In genomic region chrX:169826947-169827346, GRCm38 (mm10) we compare ENCODE assay signal across 12 mouse cellular contexts. TPM values are rescaled to one million over a fixed set of nuclear protein-coding genes. Genes with fewer than 3 reads are reported as not detected.
DNase-seq lines count a peak whose midpoint lies in the region; ATAC-seq lines count a peak whose summit lies in the region.
"Had no signal": no experiment of that assay in that cellular context is flagged by ENCODE, and none has a peak within 500 bp of the region (broad histone marks: within the 10 kb centered on the region; RNA-seq: fewer than 3 reads in every experiment).

No protein-coding gene starts in this region.

- H3K27ac ChIP-seq in limb, embryonic 11.5 days (replicated peaks; ENCODE audit: low read depth, low read length) = no peak overlapping the region
- H3K27ac ChIP-seq in limb, embryonic 10.5 days = no peak overlapping the region
- H3K27ac ChIP-seq in kidney, embryonic 16.5 days (ENCODE audit: low read length) = no peak overlapping the region
- H3K27ac ChIP-seq: gastrocnemius, adult 2 months had no signal

- no peaks in the 10 kb centered on the region for H3K4me1 ChIP-seq in limb, embryonic 11.5 days (ENCODE audit: control insufficient read depth, insufficient read depth, low read length)
- 0 out of 2 replicates have a peak, but pooled peaks cover 4% of the 10 kb centered on the region for H3K4me1 ChIP-seq in limb, embryonic 10.5 days
- H3K4me1 ChIP-seq in kidney, embryonic 16.5 days (ENCODE audit: insufficient read depth, low read length) = no peaks in the 10 kb centered on the region

- H3K27me3 ChIP-seq in limb, embryonic 11.5 days (ENCODE audit: control insufficient read depth, insufficient read depth, low read length) = no peaks in the 10 kb centered on the region; the same call in 1 of the 2 replicates
- peaks cover 74% of the 10 kb centered on the region for H3K27me3 ChIP-seq in limb, embryonic 10.5 days (ENCODE audit: low read depth, poor library complexity, severe bottlenecking)
- H3K27me3 ChIP-seq in kidney, embryonic 16.5 days (ENCODE audit: insufficient read depth, low read length) = peaks cover 11% of the 10 kb centered on the region; the same call in 1 of the 2 replicates

- peak; percentile 20 for DNase-seq in limb, embryonic 11.5 days (ENCODE audit: low spot score)
- no peak for DNase-seq in limb, embryonic 10.5 days (ENCODE audit: low spot score)
- peak; percentile 6 to 55 for DNase-seq in frontal cortex, postnatal 36 days (ENCODE audit: low spot score in 2 of 2)
- peak; percentile 14 to 19 for DNase-seq in left cerebral cortex, postnatal 36 days (ENCODE audit: low spot score in 2 of 2)
- DNase-seq in right cerebral cortex, postnatal 10 days (ENCODE audit: low spot score in 2 of 2) = peak; percentile 46 to 57
- no peak for DNase-seq in heart, postnatal 4 days
- DNase-seq: gastrocnemius, adult 2 months had no signal

- no peak for ATAC-seq in limb, embryonic 11.5 days (ENCODE audit: insufficient number of reproducible peaks, low FRiP score, low TSS enrichment, low read depth)
- ATAC-seq in kidney, embryonic 16.5 days (ENCODE audit: low FRiP score, low TSS enrichment) = no peak
- no peak for ATAC-seq in activated CD4-positive, CD25-positive, alpha-beta regulatory T cell, adult 4 months
- ATAC-seq: inflammation-experienced regulatory T-cells, adult 6 months had no signal

- H3K4me3 ChIP-seq in limb, embryonic 11.5 days (ENCODE audit: low read depth, low read length) = no peak overlapping the region
- no peak overlapping the region for H3K4me3 ChIP-seq in limb, embryonic 10.5 days
- H3K4me3 ChIP-seq in kidney, embryonic 16.5 days (ENCODE audit: low read length) = no peak overlapping the region
- H3K4me3 ChIP-seq: gastrocnemius, adult 2 months had no signal

- no peaks in the 10 kb centered on the region for H3K36me3 ChIP-seq in limb, embryonic 11.5 days (ENCODE audit: control insufficient read depth, insufficient read depth, low read length)
- H3K36me3 ChIP-seq in limb, embryonic 10.5 days = no peaks in the 10 kb centered on the region
- H3K36me3 ChIP-seq in kidney, embryonic 16.5 days (ENCODE audit: insufficient read depth, low read length) = no peaks in the 10 kb centered on the region

- WGBS in limb, embryonic 11.5 days = 46% methylated on average over 10 of the region's 10 CpGs
- WGBS in limb, embryonic 10.5 days = 42% methylated on average over 10 of the region's 10 CpGs
- 71% methylated on average over 10 of the region's 10 CpGs for WGBS in kidney, embryonic 16.5 days

- intact Hi-C loops in left cerebral cortex, postnatal 36 days (cut with DNase I) = no loop called here

- no peaks in the 10 kb centered on the region for H3K9me3 ChIP-seq in limb, embryonic 11.5 days (ENCODE audit: control insufficient read depth, low read length)
- H3K9me3 ChIP-seq in limb, embryonic 10.5 days (replicated peaks) = no peaks in the 10 kb centered on the region
- H3K9me3 ChIP-seq in kidney, embryonic 16.5 days (ENCODE audit: low read length) = no peaks in the 10 kb centered on the region

- H3K9ac ChIP-seq in limb, embryonic 11.5 days (ENCODE audit: low read length) = no peak overlapping the region
- no peak overlapping the region for H3K9ac ChIP-seq in kidney, embryonic 16.5 days (replicated peaks; ENCODE audit: low read length)

- H3K4me2 ChIP-seq in limb, embryonic 11.5 days (ENCODE audit: low read depth, severe bottlenecking) = no peak overlapping the region
- no peak overlapping the region for H3K4me2 ChIP-seq in kidney, embryonic 16.5 days (replicated peaks; ENCODE audit: low read depth, low read length)

RNA-seq across cellular contexts. Expression of gene 4933400A11Rik, which starts 47.5 kb away (rescaled TPM):
- polyA plus RNA-seq in limb, embryonic 11.5 days (2014; fragmentation: Nextera tagmentation; extraction: Ambion mirVana) = 0.20 TPM in 1 of 2 replicates, not detected in the other
- polyA plus RNA-seq in limb, embryonic 10.5 days (2016; fragmentation: Nextera tagmentation; extraction: Ambion mirVana) = not detected in 2 replicates
- not detected for total RNA-seq in left cerebral cortex, postnatal 36 days (2021)
- not detected in 2 replicates for polyA plus RNA-seq in kidney, embryonic 16.5 days (2015; fragmentation: Nextera tagmentation; extraction: Ambion mirVana)
- total RNA-seq in heart, postnatal 4 days (2021) = not detected
- polyA plus RNA-seq in activated CD4-positive, CD25-positive, alpha-beta regulatory T cell, adult 4 months (2017; shearing (Covaris generic)) = not detected
- total RNA-seq: gastrocnemius, adult 2 months; liver, adult 2 months had no signal
- polyA plus RNA-seq: cerebellum, adult 2 months; inflammation-experienced regulatory T-cells, adult 6 months; liver, adult 2 months had no signal

Comparison
In these comparisons a context has a peak if more than half of its experiments do, and no peak if none do; other contexts are left out.
1. DNase-seq: peak in limb, embryonic 11.5 days (single experiment), frontal cortex, postnatal 36 days (2 of 2), left cerebral cortex, postnatal 36 days (2 of 2) and right cerebral cortex, postnatal 10 days (2 of 2); none in limb, embryonic 10.5 days (single experiment) and heart, postnatal 4 days (single experiment).